Mouse (Mus musculus) spleen, adult 2 months (tissue): ENCODE data around the gene Cd209a.

Experiments
- CTCF ChIP-seq: fragments of 200-500 bp; IDR thresholded peaks from 2 replicates; pipeline ENCODE4 v1.5.1; 2011; ENCODE audit warnings: mild to moderate bottlenecking, inconsistent platforms; ENCODE audit not compliant: insufficient read depth, insufficient read length, insufficient replicate concordance; ENCODE audit errors: extremely low read depth
- POLR2A ChIP-seq: fragments of 200-500 bp; IDR thresholded peaks from 2 replicates; pipeline ENCODE4 v1.6.1; 2011; ENCODE audit warnings: low read depth, low read length, inconsistent platforms

GRCm38 (mm10) chr8:3735599-3735998, 13.2 kb downstream of the Cd209a start:
- TF ChIP-seq POLR2A = no peak
- TF ChIP-seq CTCF = no peak
